Mouse (Mus musculus) T-helper 17 cell (primary cell): ENCODE data around the gene Zfx.

Experiments used
- in situ Hi-C, 2 experiments: fragments of 300-600 bp; cut with MboI, MseI; formaldehyde crosslinking; loops; 1 replicate in 1 of 2; 2 replicates in 1 of 2; pipeline ENCODE4 v1.15.1; 2025; ENCODE audit warnings: high pct_unique_total_duplicates in 2 of 2

The Zfx gene

GRCm38 (mm10) chrX:94061246-94061645 lies 62.3 kb downstream of the Zfx start:
- in situ Hi-C loops: no loop called here

- in situ Hi-C loops: no loop called here
These were observed 62.8 kb downstream of the Zfx start for GRCm38 (mm10) chrX:94060751-94061150.

- in situ Hi-C loops: no loop called here
These were observed 64.8 kb downstream of the Zfx start for GRCm38 (mm10) chrX:94058748-94059147.

- in situ Hi-C loops: no loop called here
These were observed 74.5 kb downstream of the Zfx start for GRCm38 (mm10) chrX:94049048-94049447.

GRCm38 (mm10) chrX:94048048-94048447 lies 75.5 kb downstream of the Zfx start:
- in situ Hi-C loops: no loop called here

- in situ Hi-C loops: no loop called here
These were observed 76.1 kb downstream of the Zfx start for GRCm38 (mm10) chrX:94047381-94047780.

GRCm38 (mm10) chrX:94032937-94033336 lies 90.6 kb downstream of the Zfx start:
- in situ Hi-C loops: no loop called here

- in situ Hi-C loops: no loop called here
These were observed 93.4 kb downstream of the Zfx start for GRCm38 (mm10) chrX:94030081-94030480.
